Mouse (Mus musculus): ENCODE measurements around the gene Mtmr6. TPM values are rescaled to one million over a fixed set of nuclear protein-coding genes. Genes with fewer than 3 reads are reported as not detected.

Gene Mtmr6
- total and polyA plus RNA-seq, 3 experiments: 21.3 to 29.1 TPM; not detected in 1

- no peak for TF ChIP-seq POLR2AphosphoS2 (IDR thresholded peaks at IDR 0.05; ENCODE audit: low read length)
- TF ChIP-seq GABPA (IDR thresholded peaks at IDR 0.05; ENCODE audit: low read depth, low read length): no peak
- TF ChIP-seq SMC3 (IDR thresholded peaks at IDR 0.05; ENCODE audit: low read depth, low read length): no peak
- peak; percentile 15; the same call in 1 of the 2 replicates for TF ChIP-seq MXI1 (IDR thresholded peaks at IDR 0.05; ENCODE audit: low read depth, low read length)
- TF ChIP-seq NRF1 (IDR thresholded peaks at IDR 0.05; ENCODE audit: insufficient read depth, low read depth, low read length, poor library complexity, severe bottlenecking): no peak
- TF ChIP-seq ETS1 (IDR thresholded peaks at IDR 0.05; ENCODE audit: low read depth, low read length): no peak
- no peak for TF ChIP-seq TAL1 (IDR thresholded peaks at IDR 0.05; ENCODE audit: low read length)
- TF ChIP-seq CTCF (IDR thresholded peaks at IDR 0.05 in 2 of 3, conservative IDR thresholded peaks at IDR 0.05 in 1 of 3; ENCODE audit: control insufficient read depth in 1 of 3, insufficient read depth in 1 of 3, low read depth in 2 of 3, low read length in 3 of 3, poor library complexity in 1 of 3, severe bottlenecking in 1 of 3): no peak
- TF ChIP-seq ELF1 (IDR thresholded peaks at IDR 0.05; ENCODE audit: low read depth, low read length): no peak
- TF ChIP-seq CHD1 (IDR thresholded peaks at IDR 0.05; ENCODE audit: low read depth, low read length): no peak
- TF ChIP-seq USF1 (IDR thresholded peaks at IDR 0.05; ENCODE audit: low read depth, low read length): no peak
- no peak for TF ChIP-seq POLR2A (IDR thresholded peaks at IDR 0.05; ENCODE audit: control insufficient read depth in 1 of 2, insufficient read depth in 1 of 2, low read depth in 1 of 2, low read length in 2 of 2, poor library complexity in 1 of 2)
- TF ChIP-seq ZC3H11A (IDR thresholded peaks at IDR 0.05; ENCODE audit: low read depth, low read length): no peak
Measured at GRCm38 (mm10) chr14:60250366-60250765, 14.7 kb upstream of the Mtmr6 start (continued).

GRCm38 (mm10) chr14:60250879-60251278 is 14.1 kb upstream of the Mtmr6 start:
- peak; percentile 68 for DNase-seq (ENCODE audit: low read depth, low spot score)
- peak overlapping the region; percentile 80 for H3K27ac ChIP-seq (ENCODE audit: control insufficient read depth, low read depth, low read length)
- no peaks in the 10 kb centered on the region for H3K9me3 ChIP-seq (replicated peaks; ENCODE audit: insufficient read depth, low read length)
- H3K36me3 ChIP-seq (ENCODE audit: control insufficient read depth in 1 of 2, insufficient read depth in 2 of 2, low read length in 2 of 2): peaks cover 7 to 43% of the 10 kb centered on the region in 2 experiments
- H3K79me2 ChIP-seq (ENCODE audit: control insufficient read depth, insufficient read depth, low read length, poor library complexity): peaks cover 47% of the 10 kb centered on the region
- TF ChIP-seq POLR2AphosphoS2 (IDR thresholded peaks at IDR 0.05; ENCODE audit: low read length) (no peak), CTCF (IDR thresholded peaks at IDR 0.05 in 2 of 3, conservative IDR thresholded peaks at IDR 0.05 in 1 of 3; ENCODE audit: control insufficient read depth in 1 of 3, insufficient read depth in 1 of 3, low read depth in 2 of 3, low read length in 3 of 3, poor library complexity in 1 of 3, severe bottlenecking in 1 of 3) (no peak), MYB (IDR thresholded peaks at IDR 0.05; ENCODE audit: low read depth, low read length) (no peak), KAT2A (conservative IDR thresholded peaks at IDR 0.05; ENCODE audit: low read depth, low read length) (no peak), GABPA (IDR thresholded peaks at IDR 0.05; ENCODE audit: low read depth, low read length) (no peak), SMC3 (IDR thresholded peaks at IDR 0.05; ENCODE audit: low read depth, low read length) (no peak), MXI1 (IDR thresholded peaks at IDR 0.05; ENCODE audit: low read depth, low read length) (no peak), MYC (IDR thresholded peaks at IDR 0.05; ENCODE audit: low read depth, low read length) (peak; percentile 9; the same call in 1 of the 2 replicates), ZMIZ1 (IDR thresholded peaks at IDR 0.05; ENCODE audit: low read depth, low read length) (no peak), MAX (IDR thresholded peaks at IDR 0.05; ENCODE audit: low read length) (peak; percentile 8; the same call in 1 of the 2 replicates), POLR2A (IDR thresholded peaks at IDR 0.05; ENCODE audit: control insufficient read depth in 1 of 2, insufficient read depth in 1 of 2, low read depth in 1 of 2, low read length in 2 of 2, poor library complexity in 1 of 2) (0 out of 4 replicates have a peak, but pooled peaks of 1 of the 2 experiments have one; percentile 1), USF1 (IDR thresholded peaks at IDR 0.05; ENCODE audit: low read depth, low read length) (no peak)
- peak overlapping the region; percentile 100 for H3K9ac ChIP-seq (ENCODE audit: control insufficient read depth, low read depth, low read length, poor library complexity, severe bottlenecking)
- H3K4me3 ChIP-seq (ENCODE audit: control insufficient read depth in 1 of 2, insufficient read depth in 1 of 2, low read depth in 2 of 2, low read length in 2 of 2): peak overlapping the region; percentile 83 to 100
- no peaks in the 10 kb centered on the region for H3K27me3 ChIP-seq (ENCODE audit: control insufficient read depth in 1 of 2, insufficient read depth in 2 of 2, low read length in 2 of 2)
- H3K4me1 ChIP-seq (ENCODE audit: control insufficient read depth in 1 of 2, insufficient read depth in 2 of 2, low read length in 2 of 2): peaks cover 24 to 32% of the 10 kb centered on the region in 2 experiments
